Mouse (Mus musculus): Measurements from ENCODE around the gene Kif13a.

The Kif13a gene

DNA sequence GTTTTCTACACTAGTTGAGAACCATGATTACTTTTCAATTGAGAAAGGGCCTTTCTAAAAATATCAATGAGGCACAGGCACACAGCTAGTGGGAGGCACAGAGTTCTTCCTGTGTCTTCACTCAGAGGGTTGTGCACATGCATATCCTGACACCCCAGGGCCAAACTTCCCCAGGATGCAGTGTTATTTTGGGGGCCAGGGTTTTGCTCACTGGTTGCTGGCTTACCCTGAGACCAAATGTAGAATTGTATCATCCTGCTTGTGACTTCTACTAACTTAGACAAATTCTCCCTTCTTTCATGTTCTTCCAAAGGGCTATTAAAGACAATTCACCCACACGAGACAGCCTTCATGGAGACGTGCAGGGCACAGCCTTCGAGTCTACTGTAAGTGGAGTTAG lies 45.7 kb downstream of the Kif13a start:
- DNase-seq (ENCODE audit: low spot score in 2 of 2), result no peak

DNA sequence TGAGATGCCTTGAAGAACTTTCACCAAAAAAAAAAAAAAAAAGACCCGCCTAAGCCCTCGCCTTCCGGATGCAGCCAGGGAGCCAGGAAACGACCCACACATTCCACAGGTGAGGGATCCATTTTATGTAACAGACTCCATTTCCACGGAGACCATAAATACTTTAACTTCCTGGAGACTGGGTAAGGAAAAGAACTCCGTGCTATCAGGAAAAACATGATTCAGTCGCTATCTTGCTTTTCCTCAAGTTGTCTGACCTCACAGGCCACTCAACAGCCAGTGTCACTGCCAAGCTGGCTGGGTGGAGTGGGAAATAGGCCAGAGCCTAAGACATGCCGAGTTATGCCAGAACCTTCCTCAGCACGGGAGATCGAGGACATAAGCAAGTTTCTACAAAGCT lies 46.3 kb downstream of the Kif13a start:
- DNase-seq (ENCODE audit: low spot score in 2 of 2), result no peak

DNA sequence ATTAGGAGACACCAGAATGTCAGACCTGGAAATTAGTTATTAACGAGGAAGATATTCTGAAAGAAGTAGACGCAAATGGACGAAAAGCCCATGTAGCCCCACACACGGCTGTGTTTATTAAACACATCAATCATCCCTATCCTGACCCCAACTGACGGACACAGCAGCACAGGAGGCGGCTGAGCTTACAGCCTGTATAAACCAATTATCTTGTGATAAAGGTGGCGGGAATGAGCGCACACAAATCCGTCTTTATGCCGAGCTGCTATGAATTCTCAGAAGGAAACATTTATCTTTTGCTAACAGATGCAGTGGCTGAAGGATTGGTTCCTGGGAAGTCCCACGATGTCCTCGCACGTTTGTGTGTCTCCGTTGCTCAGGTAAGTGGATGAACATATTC lies 48.9 kb downstream of the Kif13a start:
- no peak for DNase-seq (ENCODE audit: low spot score in 2 of 2)

DNA sequence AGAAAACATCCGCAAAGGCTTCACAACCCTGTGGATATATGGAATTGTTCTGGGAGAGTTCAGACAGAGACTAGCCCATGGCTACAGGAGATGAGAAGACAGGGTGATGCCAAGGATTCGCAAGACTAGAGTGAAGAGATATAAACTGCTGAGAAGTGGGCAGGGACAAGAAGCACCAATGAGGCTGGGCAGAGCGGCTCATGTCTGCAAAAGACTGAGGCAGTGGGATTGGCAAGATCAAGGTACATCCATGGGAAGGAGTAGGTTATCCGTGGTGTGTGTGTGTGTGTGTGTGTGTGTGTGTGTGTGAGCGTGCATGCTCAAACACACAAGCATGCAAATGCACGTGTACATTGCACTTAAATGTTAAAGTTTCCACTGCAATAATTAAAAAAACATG lies 49.4 kb downstream of the Kif13a start:
- DNase-seq (ENCODE audit: low spot score in 2 of 2), result no peak

DNA sequence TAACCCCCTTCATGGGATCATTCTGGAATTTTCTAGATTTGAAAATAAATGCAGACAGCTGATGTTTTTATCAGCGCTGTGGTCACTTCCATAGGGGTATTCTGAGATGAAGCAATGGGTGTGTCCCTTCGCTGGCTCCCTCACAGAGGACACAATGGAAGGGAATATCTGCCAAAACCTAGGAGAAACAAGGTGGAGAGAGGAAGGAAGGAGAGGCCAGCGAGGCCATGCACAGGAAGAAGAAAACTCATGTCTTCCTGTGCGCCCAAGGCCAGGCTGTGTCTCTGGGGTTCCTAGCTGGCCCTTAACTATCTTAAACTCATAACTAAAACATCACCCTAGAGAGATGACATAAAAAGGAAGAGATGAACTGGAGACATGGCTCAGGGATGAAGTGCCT lies 52.6 kb downstream of the Kif13a start:
- no peak for DNase-seq (ENCODE audit: low spot score in 2 of 2)

DNA sequence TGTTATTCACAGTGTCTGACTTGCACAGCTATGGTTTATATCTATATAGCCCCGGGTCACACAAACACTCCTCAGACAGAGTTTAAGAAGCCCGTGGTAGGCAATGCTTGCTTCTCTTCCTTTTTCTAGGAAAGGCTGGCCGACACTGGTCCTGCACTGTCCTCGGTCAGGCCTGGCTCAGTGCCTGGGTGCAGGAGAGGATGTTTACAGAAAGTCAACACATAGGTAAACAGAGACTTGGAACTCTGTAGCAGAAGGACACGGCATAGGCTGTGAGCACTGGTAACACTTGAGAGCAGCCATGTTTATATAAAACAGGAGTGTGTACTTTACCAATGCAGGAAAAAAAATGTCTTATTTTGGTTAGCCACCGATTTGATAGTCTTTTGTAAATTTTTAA lies 54.3 kb downstream of the Kif13a start:
- DNase-seq (ENCODE audit: low spot score in 2 of 2), result no peak

DNA sequence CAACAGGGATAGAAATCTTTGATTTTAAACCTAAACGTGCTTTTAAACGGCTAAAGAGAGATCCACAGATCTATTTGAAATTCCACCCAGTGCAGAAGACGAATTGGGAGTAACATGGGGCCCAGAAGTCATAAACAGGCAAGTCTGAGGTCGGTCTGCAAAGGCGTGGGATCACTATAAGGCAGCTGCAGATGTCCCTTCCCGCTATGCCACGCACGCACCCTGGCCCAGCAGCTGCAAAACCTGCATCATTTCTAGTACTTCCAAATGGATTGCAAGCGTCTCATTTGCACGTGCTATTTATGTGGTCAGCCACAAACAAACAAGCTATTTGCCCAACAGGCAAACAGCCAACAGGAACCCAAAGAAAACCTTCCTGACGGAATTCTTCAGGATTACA lies 56.9 kb downstream of the Kif13a start:
- no peak for DNase-seq (ENCODE audit: low spot score in 2 of 2)

- no peak for DNase-seq (ENCODE audit: low spot score in 2 of 2)
Measured at GRCm38 (mm10) chr13:46872194-46872593, 57.5 kb downstream of the Kif13a start.

GRCm38 (mm10) chr13:46869464-46869863 lies 60.2 kb downstream of the Kif13a start:
- DNase-seq (ENCODE audit: low spot score in 2 of 2), result no peak

- DNase-seq (ENCODE audit: low spot score in 2 of 2), result no peak
Measured at GRCm38 (mm10) chr13:46863169-46863748, 66.4 kb downstream of the Kif13a start.

GRCm38 (mm10) chr13:46859876-46860275 lies 69.8 kb downstream of the Kif13a start:
- no peak for DNase-seq (ENCODE audit: low spot score in 2 of 2)

- no peak for DNase-seq (ENCODE audit: low spot score in 2 of 2)
Measured at GRCm38 (mm10) chr13:46859173-46859572, 70.5 kb downstream of the Kif13a start.

DNA sequence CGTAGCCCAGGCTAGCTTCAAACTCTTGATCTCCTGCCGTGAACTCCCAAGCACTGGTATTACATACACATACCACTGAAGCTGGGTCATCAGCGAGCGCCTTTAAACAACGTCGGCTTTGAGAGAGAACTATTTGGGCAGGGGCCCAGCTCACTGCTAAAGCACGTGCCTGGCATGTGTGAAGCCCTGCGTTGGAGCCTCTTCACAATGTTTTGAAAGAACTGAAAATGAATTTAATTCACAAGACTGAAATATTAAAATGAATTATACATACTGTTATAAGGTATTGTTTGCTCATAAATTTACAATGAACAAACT lies 70.9 kb downstream of the Kif13a start:
- no peak for DNase-seq (ENCODE audit: low spot score in 2 of 2)

GRCm38 (mm10) chr13:46858143-46858834 lies 71.4 kb downstream of the Kif13a start:
- no peak for DNase-seq (ENCODE audit: low spot score in 2 of 2)

- DNase-seq (ENCODE audit: low spot score in 2 of 2), result no peak
Measured at GRCm38 (mm10) chr13:46854456-46854855, 75.2 kb downstream of the Kif13a start.

- no peak for DNase-seq (ENCODE audit: low spot score in 2 of 2)
Measured at GRCm38 (mm10) chr13:46852470-46852869, 77.2 kb downstream of the Kif13a start.

GRCm38 (mm10) chr13:46845456-46845855 lies 84.2 kb downstream of the Kif13a start:
- DNase-seq (ENCODE audit: low spot score in 2 of 2), result no peak

DNA sequence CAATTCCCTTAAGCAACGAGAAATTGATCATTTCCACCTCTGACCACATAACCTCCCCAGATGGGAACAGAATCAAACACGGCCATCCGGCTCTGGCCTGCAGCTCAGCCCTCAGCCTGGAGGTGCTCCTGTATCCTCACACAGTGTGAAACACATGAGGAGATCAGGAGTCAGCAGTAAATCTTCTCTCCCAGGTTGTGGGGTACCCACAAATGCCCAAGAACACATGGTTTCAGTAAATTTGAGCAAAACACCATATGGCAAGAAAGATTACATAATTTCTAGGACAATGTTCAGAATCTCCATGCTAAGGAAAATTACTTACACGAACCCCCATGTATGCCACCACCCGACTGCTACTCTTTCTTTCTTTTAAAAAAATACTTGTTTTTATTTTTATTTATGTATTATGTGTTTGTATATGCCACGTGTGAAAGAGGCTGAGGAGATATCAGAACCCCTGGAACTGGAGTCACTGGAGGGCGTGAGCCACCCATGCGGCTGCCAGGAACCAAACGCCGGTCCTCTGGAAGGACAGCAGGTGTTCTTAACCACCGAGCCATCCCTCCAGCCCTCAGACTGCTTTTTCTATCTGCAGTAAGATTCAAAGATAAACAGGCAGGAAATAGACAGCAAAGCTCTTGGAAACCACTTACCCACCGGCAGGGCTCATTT lies 85.0 kb downstream of the Kif13a start:
- no peak for DNase-seq (ENCODE audit: low spot score in 2 of 2)

DNA sequence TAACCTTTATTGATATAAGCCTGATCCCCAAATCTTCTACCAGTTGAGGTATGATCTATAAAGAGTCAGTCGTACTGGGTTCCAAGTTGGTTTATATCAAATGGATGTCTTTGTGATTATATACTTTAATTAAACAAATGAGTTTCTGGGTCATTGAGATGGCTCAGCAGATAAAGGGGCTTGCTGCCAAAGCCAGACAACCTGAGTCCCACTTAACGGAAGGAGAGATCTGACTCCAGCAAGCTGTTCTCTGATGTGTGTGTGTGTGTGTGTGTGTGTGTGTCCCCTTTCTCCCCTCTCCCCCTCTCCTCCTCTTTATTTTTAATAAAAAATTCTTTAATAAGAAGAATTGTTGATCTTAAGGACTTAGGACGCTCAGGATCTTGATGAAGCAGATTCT lies 86.0 kb downstream of the Kif13a start:
- no peak for DNase-seq (ENCODE audit: low spot score in 2 of 2)

- DNase-seq (ENCODE audit: low spot score in 2 of 2), result no peak
Measured at GRCm38 (mm10) chr13:46842185-46842584, 87.5 kb downstream of the Kif13a start.

- no peak for DNase-seq (ENCODE audit: low spot score in 2 of 2)
Measured at GRCm38 (mm10) chr13:46841668-46842067, 88.0 kb downstream of the Kif13a start.

DNA sequence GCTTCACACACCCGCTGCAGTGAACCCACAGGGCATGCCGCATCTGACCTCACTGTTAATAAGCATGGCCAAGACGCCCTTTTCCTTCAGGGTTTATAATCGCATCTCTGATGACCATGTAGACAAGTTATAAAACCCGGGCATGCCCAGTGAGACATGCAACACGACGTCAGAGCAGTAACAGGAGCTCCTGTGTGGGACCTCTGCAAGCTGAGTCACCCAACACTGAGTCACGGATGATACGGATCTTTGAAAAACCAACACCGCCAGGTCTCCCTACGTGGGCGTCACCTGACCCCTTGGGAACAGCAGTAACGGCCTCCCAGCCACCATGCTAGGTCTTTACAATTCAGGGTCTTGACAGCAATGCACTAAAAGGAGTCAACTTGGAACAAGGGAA lies 89.0 kb downstream of the Kif13a start:
- DNase-seq (ENCODE audit: low spot score in 2 of 2), result no peak

GRCm38 (mm10) chr13:46839236-46839635 lies 90.4 kb downstream of the Kif13a start:
- no peak for DNase-seq (ENCODE audit: low spot score in 2 of 2)
